Mouse (Mus musculus): Measurements from ENCODE around the gene Cyren. TPM values are rescaled to one million over a fixed set of nuclear protein-coding genes. Genes with fewer than 3 reads are reported as not detected.
A peak's percentile ranks its signal among the peaks of the same experiment; 100 is the strongest.

Cyren gene
- polyA plus RNA-seq, 1 experiment from 2014 or later = 10.5 TPM

- Histone ChIP-seq H3K27me3 (no peaks in the 10 kb centered on the region), H3K9me3 (replicated peaks) (no peaks in the 10 kb centered on the region), H3K36me3 (peaks cover 41% of the 10 kb centered on the region), H3K4me3 (replicated peaks) (peak overlapping the region; percentile 76), H3K4me2 (peak overlapping the region; percentile 83), H3K4me1 (replicated peaks) (peaks cover 77% of the 10 kb centered on the region), H3K27ac (peak overlapping the region; percentile 99), H3K9ac (peak overlapping the region; percentile 84)
- no peak for ATAC-seq (ENCODE audit: low read depth)
- no peak for DNase-seq
- WGBS (ENCODE audit: insufficient replicate concordance) = 33% methylated on average over 8 of the region's 8 CpGs
Measured at GRCm38 (mm10) chr6:34909631-34910345, 31.9 kb upstream of the Cyren start.

GRCm38 (mm10) chr6:34907696-34908260 lies 29.9 kb upstream of the Cyren start:
- Histone ChIP-seq H3K4me3 (replicated peaks) (peak overlapping the region; percentile 45), H3K36me3 (peaks cover 60% of the 10 kb centered on the region), H3K4me2 (peak overlapping the region; percentile 83), H3K9ac (peak overlapping the region; percentile 84), H3K9me3 (replicated peaks) (no peaks in the 10 kb centered on the region), H3K27ac (peak overlapping the region; percentile 99), H3K27me3 (no peaks in the 10 kb centered on the region), H3K4me1 (replicated peaks) (peaks cover 84% of the 10 kb centered on the region)
- peak; percentile 28 for DNase-seq
- 63% methylated on average over 18 of the region's 18 CpGs for WGBS (ENCODE audit: insufficient replicate concordance)
- ATAC-seq (ENCODE audit: low read depth) = peak; percentile 46

- peak overlapping the region; percentile 84 for H3K9ac ChIP-seq
- H3K36me3 ChIP-seq = peaks cover 67% of the 10 kb centered on the region
- no peaks in the 10 kb centered on the region for H3K27me3 ChIP-seq
- peaks cover 88% of the 10 kb centered on the region for H3K4me1 ChIP-seq (replicated peaks)
- H3K4me3 ChIP-seq (replicated peaks) = peak overlapping the region; percentile 45
- H3K27ac ChIP-seq = peak overlapping the region; percentile 99
- DNase-seq (peak; percentile 76), ATAC-seq (ENCODE audit: low read depth) (peak; percentile 86)
- H3K9me3 ChIP-seq (replicated peaks) = no peaks in the 10 kb centered on the region
- 37% methylated on average over 2 of the region's 2 CpGs for WGBS (ENCODE audit: insufficient replicate concordance)
- peak overlapping the region; percentile 83 for H3K4me2 ChIP-seq
Measured at GRCm38 (mm10) chr6:34907121-34907614, 29.3 kb upstream of the Cyren start.

GRCm38 (mm10) chr6:34906661-34907060 lies 28.8 kb upstream of the Cyren start:
- H3K9ac ChIP-seq = peak overlapping the region; percentile 60
- no peaks in the 10 kb centered on the region for H3K9me3 ChIP-seq (replicated peaks)
- H3K36me3 ChIP-seq = peaks cover 72% of the 10 kb centered on the region
- H3K27me3 ChIP-seq = no peaks in the 10 kb centered on the region
- peak overlapping the region; percentile 45 for H3K4me3 ChIP-seq (replicated peaks)
- no peak for DNase-seq
- peak overlapping the region; percentile 83 for H3K4me2 ChIP-seq
- 82% methylated on average over 4 of the region's 4 CpGs for WGBS (ENCODE audit: insufficient replicate concordance)
- no peak for ATAC-seq (ENCODE audit: low read depth)
- H3K27ac ChIP-seq = peak overlapping the region; percentile 99
- peaks cover 88% of the 10 kb centered on the region for H3K4me1 ChIP-seq (replicated peaks)

- no peak for ATAC-seq (ENCODE audit: low read depth)
- Histone ChIP-seq H3K27ac (peak overlapping the region; percentile 99), H3K9me3 (replicated peaks) (no peaks in the 10 kb centered on the region), H3K4me1 (replicated peaks) (peaks cover 85% of the 10 kb centered on the region), H3K4me3 (replicated peaks) (no peak overlapping the region; the same call in 1 of the 2 replicates), H3K36me3 (peaks cover 77% of the 10 kb centered on the region), H3K9ac (peak overlapping the region; percentile 60), H3K4me2 (peak overlapping the region; percentile 83), H3K27me3 (no peaks in the 10 kb centered on the region)
- DNase-seq = no peak
- 73% methylated on average over 2 of the region's 2 CpGs for WGBS (ENCODE audit: insufficient replicate concordance)
Measured at GRCm38 (mm10) chr6:34906125-34906524, 28.3 kb upstream of the Cyren start.

DNA sequence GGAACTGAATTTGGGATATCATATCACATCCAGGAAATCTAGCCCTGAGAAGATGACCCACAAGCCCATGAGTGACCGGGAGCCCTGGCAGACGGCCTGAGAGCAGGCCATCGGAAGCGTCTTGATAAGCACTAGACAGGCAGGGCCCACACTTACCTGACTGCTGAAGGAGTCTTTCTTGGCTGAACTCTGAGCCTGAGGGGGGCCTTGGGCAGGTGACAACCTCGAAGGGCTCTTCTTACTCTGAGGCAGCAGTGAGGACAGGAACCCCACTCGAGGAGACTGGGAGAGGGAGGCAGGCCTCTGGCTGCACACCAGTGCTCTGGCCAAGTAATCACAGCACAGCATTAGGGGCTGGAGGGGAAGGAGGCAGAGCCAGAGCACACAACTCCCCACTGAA lies 26.5 kb upstream of the Cyren start:
- Histone ChIP-seq H3K27me3 (no peaks in the 10 kb centered on the region), H3K4me3 (replicated peaks) (no peak overlapping the region), H3K4me1 (replicated peaks) (peaks cover 78% of the 10 kb centered on the region), H3K9ac (no peak overlapping the region), H3K36me3 (peaks cover 94% of the 10 kb centered on the region), H3K4me2 (no peak overlapping the region), H3K27ac (0 out of 2 replicates have a peak overlapping the region, but pooled peaks have one; percentile 21), H3K9me3 (replicated peaks) (no peaks in the 10 kb centered on the region)
- ATAC-seq (ENCODE audit: low read depth) (no peak), DNase-seq (no peak)
- 83% methylated on average over 6 of the region's 6 CpGs for WGBS (ENCODE audit: insufficient replicate concordance)

DNA sequence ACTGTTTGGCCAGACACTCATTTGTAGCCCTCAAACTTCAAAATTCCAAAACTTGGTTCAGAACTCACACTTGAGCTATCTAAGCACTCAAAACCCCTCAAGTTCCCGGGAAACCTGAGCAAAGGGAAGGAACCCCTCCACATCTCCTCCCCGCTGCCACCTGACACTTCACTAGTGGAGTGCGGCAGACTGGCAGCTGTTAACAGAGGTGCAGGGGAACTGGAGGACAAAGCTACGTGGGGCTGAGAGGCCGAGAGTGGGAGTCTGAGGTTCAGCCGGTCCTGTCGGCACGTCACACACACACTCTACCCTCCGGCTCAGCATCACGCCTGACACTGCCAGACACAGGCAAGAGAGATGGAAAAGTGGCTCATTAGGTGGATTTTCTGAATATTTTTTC lies 26.0 kb upstream of the Cyren start:
- no peak overlapping the region; the same call in 1 of the 2 replicates for H3K27ac ChIP-seq
- H3K27me3 ChIP-seq = no peaks in the 10 kb centered on the region
- peaks cover 94% of the 10 kb centered on the region for H3K36me3 ChIP-seq
- no peaks in the 10 kb centered on the region for H3K9me3 ChIP-seq (replicated peaks)
- H3K4me3 ChIP-seq (replicated peaks) = no peak overlapping the region
- 85% methylated on average over 10 of the region's 10 CpGs for WGBS (ENCODE audit: insufficient replicate concordance)
- ATAC-seq (ENCODE audit: low read depth) = no peak
- H3K9ac ChIP-seq = peak overlapping the region; percentile 20; the same call in 1 of the 2 replicates
- no peak overlapping the region for H3K4me2 ChIP-seq
- peaks cover 78% of the 10 kb centered on the region for H3K4me1 ChIP-seq (replicated peaks)
- DNase-seq = no peak

GRCm38 (mm10) chr6:34903441-34903840 lies 25.6 kb upstream of the Cyren start:
- DNase-seq (no peak), ATAC-seq (ENCODE audit: low read depth) (no peak)
- 67% methylated on average over 5 of the region's 5 CpGs for WGBS (ENCODE audit: insufficient replicate concordance)
- H3K4me3 ChIP-seq (replicated peaks) = no peak overlapping the region
- no peak overlapping the region for H3K4me2 ChIP-seq
- H3K9ac ChIP-seq = no peak overlapping the region
- no peak overlapping the region for H3K27ac ChIP-seq
- peaks cover 74% of the 10 kb centered on the region for H3K4me1 ChIP-seq (replicated peaks)
- no peaks in the 10 kb centered on the region for H3K27me3 ChIP-seq
- peaks cover 92% of the 10 kb centered on the region for H3K36me3 ChIP-seq
- no peaks in the 10 kb centered on the region for H3K9me3 ChIP-seq (replicated peaks)

- DNase-seq (no peak), ATAC-seq (ENCODE audit: low read depth) (no peak)
- Histone ChIP-seq H3K4me2 (no peak overlapping the region), H3K4me3 (replicated peaks) (no peak overlapping the region), H3K4me1 (replicated peaks) (peaks cover 65% of the 10 kb centered on the region), H3K27me3 (no peaks in the 10 kb centered on the region), H3K36me3 (peaks cover 93% of the 10 kb centered on the region), H3K9me3 (replicated peaks) (no peaks in the 10 kb centered on the region), H3K27ac (no peak overlapping the region), H3K9ac (0 out of 2 replicates have a peak overlapping the region, but pooled peaks have one; percentile 11)
- WGBS (ENCODE audit: insufficient replicate concordance) = 85% methylated on average over 7 of the region's 7 CpGs
Measured at GRCm38 (mm10) chr6:34902578-34902977, 24.7 kb upstream of the Cyren start.

DNA sequence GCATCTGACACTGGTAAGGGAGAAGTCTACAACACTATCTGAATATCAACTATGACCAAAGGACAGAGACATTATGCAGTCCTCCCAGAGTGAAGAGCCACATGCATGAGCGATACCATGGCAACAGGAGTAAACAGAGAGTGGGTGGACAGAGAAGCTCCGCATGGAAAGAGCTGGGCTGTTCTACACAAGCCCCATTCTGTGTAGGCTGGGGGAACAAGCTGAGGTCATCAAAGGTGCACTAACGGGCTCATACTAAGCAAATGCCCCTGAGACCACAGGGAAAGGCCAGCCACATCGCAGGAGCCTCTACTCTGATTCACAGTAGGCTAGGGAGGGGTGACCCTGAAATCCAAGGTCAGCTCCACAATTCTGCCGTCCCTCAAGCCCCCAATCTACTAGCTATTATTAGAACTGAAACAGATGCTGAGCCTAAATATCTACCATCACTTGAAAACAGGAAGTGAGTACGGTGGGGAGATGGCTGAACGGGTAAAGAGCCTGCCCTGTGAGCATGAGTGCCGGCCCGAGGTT lies 24.1 kb upstream of the Cyren start:
- no peak for ATAC-seq (ENCODE audit: low read depth)
- Histone ChIP-seq H3K27me3 (no peaks in the 10 kb centered on the region), H3K36me3 (peaks cover 97% of the 10 kb centered on the region), H3K9me3 (replicated peaks) (no peaks in the 10 kb centered on the region), H3K27ac (no peak overlapping the region), H3K4me3 (replicated peaks) (no peak overlapping the region), H3K4me1 (replicated peaks) (peaks cover 59% of the 10 kb centered on the region), H3K4me2 (no peak overlapping the region), H3K9ac (no peak overlapping the region)
- WGBS (ENCODE audit: insufficient replicate concordance) = 58% methylated on average over 9 of the region's 9 CpGs
- DNase-seq = no peak

GRCm38 (mm10) chr6:34900990-34901389 lies 23.1 kb upstream of the Cyren start:
- WGBS (ENCODE audit: insufficient replicate concordance) = 85% methylated on average over 2 of the region's 2 CpGs
- Histone ChIP-seq H3K4me2 (no peak overlapping the region), H3K27ac (peak overlapping the region; percentile 11; the same call in 1 of the 2 replicates), H3K27me3 (no peaks in the 10 kb centered on the region), H3K9me3 (replicated peaks) (no peaks in the 10 kb centered on the region), H3K4me1 (replicated peaks) (peaks cover 50% of the 10 kb centered on the region), H3K9ac (no peak overlapping the region), H3K4me3 (replicated peaks) (no peak overlapping the region), H3K36me3 (peaks cover 96% of the 10 kb centered on the region)
- ATAC-seq (ENCODE audit: low read depth) (no peak), DNase-seq (no peak)

Measured in liver, embryonic 13.5 days (tissue).